Mouse (Mus musculus): ENCODE results near the gene Akap8l.

Gene Akap8l

DNA sequence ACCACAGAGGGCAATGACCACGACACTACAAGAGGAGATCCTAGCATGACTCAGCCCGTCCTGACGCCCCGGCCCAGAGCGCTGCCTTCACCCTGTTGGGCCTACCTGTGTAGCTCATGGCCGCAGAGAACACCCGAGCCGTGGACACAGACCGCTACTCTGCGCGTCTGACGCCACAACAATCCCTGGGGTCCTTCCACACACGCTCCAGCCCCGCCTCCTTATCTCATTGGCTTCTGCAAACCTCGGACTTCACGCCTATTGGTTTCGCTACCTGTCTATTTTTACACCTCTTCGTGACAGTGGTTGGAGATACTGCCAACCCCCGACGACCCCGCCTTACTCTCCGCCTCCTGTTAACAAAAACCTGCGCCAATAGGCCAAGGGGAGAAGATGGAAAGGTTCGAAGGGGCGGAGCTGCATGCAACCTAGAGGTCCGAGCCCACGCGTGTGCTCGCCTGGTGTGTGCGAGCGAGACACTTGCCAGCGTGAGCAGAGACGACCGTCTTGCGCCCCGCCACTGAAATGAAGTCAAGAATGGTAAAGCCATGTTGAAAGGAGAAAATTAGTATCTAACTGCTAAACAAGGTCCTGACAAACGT is at the start of gene Akap8l:
TSS of gene Akap8l (minus strand) at position 226 of the 602 bp plus-strand sequence.
- DNase-seq: peak; percentile 99

DNA sequence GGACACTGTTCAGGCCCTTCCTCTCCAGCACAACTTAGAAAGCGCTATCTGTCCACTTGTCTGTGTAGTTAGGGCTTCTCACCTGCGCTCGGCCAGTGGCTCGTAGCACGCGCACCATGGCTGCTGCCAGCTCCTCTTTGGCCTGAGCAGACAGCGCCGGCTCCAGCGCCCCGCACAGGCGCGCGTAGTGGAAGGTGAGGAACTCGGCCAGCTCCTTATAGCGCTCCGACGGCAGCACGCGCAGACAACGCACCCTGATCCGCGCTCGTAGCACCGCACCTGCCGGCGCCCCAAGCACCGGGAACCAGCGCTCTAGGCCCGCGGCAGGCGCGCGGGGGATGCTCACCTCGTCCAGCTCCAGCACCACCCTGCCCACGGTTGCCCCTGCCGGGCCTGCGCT is 45.9 kb upstream of the Akap8l start:
- no peak for DNase-seq

GRCm38 (mm10) chr17:32393944-32394343 is 43.5 kb upstream of the Akap8l start:
- no peak for DNase-seq

- peak; percentile 95 for DNase-seq
Measured at GRCm38 (mm10) chr17:32389101-32389659, 38.8 kb upstream of the Akap8l start, which contains the start of gene Wiz. Wiz (minus strand) TSS chr17:32389439.

DNA sequence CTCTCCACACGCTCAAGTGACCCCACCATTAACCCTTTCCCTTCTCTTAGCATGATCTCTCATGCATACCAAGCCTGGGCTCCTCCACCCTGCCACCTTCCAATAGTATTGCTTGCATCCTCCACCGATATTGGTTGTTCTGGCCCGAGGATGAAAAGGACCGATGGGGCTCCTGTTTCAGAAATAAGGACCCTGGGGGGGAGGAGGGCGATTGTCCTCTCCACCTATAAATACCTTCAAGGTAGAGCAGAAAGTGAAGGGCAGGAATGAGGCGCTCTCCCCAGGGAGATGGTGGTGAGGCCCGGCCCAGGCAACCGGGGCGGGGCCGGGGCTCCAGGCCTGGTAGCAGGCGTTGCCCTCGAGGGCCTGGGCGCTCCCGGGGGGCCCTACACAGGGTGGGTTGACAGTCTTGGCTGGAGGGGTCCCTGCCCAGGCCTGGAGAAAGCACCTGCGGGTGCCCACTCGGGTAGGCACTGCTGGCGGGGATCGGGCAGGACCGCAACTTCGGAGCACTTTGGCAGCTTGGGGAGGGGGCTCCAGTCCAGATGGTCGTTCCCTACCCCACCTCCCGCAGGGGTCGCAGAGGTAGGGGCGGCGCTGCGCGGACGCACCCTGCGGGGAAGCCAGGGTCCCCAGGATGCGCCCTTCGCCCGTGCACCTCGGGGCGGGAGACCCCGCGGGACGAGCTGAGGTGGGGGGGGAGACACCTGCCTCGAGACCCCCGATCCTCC is 38.1 kb upstream of the Akap8l start:
- no peak for DNase-seq

DNA sequence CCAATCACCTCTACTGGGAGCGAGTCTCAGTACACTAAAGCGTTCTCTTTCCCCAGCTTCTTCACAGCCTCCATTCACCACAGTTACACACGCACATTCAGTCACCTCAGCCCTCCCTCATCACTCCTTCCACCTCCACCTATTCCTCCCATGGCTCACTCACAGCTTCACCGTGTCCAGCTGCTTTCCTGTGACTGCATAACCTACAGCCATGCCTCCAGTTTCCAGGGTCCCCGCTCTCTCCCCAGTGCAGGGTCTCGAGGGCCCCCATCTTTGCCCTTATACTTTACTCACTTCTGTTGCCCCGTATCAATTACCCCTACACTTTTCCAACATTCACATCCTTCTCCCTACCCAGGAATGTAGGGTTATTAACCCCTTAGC is 37.6 kb upstream of the Akap8l start:
- DNase-seq: no peak

GRCm38 (mm10) chr17:32386659-32387432 is 36.4 kb upstream of the Akap8l start:
- no peak for DNase-seq

- no peak for DNase-seq
Measured at GRCm38 (mm10) chr17:32383661-32384060, 33.3 kb upstream of the Akap8l start.

- no peak for DNase-seq
Measured at GRCm38 (mm10) chr17:32382576-32382975, 32.2 kb upstream of the Akap8l start.

DNA sequence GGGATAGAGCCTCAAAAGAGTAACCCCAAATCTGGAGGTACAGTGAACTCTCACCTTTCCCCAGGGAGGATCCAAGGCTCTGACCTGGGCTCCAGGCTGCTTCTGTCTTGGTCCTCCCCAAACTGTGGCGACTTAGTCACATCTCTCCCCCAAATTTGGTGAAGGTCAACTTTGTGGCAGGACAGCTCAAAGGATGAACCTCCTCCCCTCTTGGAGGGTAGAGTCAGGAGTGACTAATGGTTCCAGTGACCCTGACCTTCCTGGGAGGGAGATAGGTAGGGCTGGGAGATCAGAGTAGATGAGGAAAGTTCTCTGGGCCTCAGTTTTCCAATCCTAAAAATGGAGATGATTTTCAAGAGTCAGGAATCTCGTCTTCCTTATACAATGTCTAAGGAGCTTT is 28.4 kb upstream of the Akap8l start:
- no peak for DNase-seq

DNA sequence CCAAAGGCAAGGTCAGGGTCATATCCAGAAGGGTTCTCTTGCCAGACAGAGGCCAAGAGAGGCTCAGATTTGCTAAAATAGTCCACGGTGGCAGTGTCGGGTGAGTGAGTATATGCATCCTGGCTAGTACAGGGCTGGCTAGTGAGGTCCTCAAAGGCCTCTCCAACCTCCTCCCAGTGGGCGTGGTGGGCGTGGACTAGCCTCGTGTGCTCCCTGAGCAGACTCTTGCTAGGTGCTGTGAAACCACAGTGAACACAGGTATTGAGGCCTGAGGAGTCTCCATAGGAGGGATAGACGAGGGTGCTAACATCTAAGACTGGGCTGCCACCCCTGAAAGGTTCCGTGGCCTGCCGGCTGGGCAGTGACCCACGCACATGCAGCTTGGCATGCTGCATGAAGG is 26.7 kb upstream of the Akap8l start:
- DNase-seq: no peak

GRCm38 (mm10) chr17:32376475-32376874 is 26.1 kb upstream of the Akap8l start:
- no peak for DNase-seq

GRCm38 (mm10) chr17:32368991-32369578 is 18.7 kb upstream of the Akap8l start:
- no peak for DNase-seq

GRCm38 (mm10) chr17:32367706-32368105 is 17.3 kb upstream of the Akap8l start:
- DNase-seq: no peak

DNA sequence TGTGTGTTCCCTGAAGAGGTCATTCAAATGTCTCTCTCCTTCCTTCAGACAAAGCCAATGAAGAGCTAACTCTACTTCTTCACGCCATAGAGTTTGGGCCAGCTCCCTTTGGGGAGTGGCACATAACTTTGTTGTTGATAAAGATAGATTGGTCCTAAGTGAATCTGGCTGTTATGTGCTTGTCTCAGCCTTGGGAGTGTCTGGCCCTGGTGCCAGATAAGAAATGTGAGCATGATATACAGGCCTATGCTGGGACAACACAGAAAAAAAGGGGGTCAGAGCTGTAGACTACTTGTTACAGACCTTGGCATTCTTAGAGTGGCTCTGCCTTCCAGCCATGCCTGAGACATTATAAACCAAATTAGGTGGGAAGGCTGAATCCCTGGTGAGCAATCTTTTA is 14.9 kb upstream of the Akap8l start:
- DNase-seq: no peak

- no peak for DNase-seq
Measured at GRCm38 (mm10) chr17:32364850-32365249, 14.4 kb upstream of the Akap8l start.

DNA sequence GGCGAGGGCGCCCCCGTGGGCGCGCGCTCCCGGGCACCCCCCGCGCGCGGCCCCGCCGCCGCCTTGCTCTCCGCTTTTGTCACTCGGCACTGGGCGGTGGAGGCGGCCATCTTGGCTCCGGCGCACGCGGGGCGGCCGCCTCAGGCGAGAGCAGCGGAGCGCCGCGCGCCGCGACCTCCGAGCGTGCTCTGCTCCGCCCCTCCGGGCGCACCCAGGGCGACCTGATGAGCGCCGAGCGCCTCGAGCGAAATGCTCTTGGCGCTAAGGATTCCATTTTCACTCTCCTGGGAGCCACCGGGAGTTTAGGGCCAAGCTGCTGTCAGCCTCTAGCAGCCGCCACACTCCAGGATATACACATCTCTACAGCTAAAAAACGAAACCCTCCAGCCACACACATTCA is 13.9 kb upstream of the Akap8l start:
- peak; percentile 89 for DNase-seq

DNA sequence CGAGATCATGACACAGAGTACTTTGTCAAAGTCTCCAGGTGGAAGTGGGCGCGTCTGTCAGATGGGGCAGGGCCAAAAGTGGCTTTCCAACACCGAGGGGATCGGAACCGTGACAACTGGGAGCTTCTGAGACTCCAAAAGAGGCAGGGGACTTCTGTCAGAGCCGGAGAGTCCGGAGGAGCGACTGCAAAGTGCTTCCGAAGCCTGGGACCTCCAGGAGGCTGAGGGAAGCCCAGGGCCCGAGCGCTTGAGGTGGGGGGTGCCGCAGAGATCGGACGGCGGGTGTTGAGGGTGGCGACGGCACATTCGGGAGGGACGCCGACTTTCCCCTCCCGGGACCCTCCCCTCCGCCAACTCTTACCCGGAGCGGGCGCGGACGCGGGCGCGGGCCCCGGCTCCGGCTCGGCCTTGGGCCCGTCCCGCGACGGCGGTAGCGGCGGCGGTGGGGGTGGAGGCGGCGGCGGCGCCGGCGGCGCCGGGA is 13.5 kb upstream of the Akap8l start:
- no peak for DNase-seq

DNA sequence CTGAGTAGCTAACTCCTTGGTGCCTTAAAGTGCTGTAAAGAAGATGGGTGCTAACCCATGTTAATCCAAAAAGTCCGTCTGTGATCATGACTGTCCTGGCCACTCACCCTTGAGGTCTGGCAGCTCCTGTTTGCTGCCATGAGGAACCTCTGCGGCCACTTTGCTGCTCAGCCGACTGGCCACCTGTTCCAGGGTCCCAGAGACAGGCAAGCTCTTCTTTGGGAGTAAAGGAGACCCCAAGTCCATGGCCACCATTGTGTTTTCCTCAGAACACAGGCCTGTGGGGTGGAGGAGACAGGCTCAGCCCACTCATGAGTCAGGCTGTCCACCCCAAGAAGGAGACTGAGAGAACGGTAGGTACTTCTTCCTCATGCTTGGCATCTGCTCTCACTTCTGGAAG is 12.3 kb upstream of the Akap8l start:
- no peak for DNase-seq

- DNase-seq: no peak
Measured at GRCm38 (mm10) chr17:32359928-32360327, 9.5 kb upstream of the Akap8l start.

DNA sequence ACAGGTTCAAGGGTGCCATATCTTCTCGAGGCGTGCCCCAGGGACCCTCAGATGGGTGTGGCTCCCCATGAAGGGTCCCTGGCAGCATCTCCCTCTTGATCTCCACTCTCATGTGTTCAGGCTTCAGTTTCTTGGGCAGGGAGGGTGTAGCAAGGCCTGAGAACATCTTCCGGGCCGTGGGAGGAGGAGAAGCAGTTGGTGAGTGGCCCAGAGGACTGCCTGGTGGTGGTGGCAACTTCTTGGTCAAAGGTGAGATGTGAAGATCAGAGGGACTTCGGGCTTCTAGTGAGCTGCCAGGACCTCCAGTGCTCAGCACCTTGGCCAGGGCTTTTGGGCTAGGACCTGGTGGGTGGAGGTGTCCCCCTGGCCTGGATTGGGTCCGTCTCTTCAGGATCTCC is 8.5 kb upstream of the Akap8l start:
- no peak for DNase-seq

- no peak for DNase-seq
Measured at GRCm38 (mm10) chr17:32358192-32358942, 8.0 kb upstream of the Akap8l start.

Measured in layer of hippocampus, adult 9-11 months (tissue).